Mouse (Mus musculus): ENCODE measurements around the gene Ildr1. TPM values are rescaled to one million over a fixed set of nuclear protein-coding genes. Genes with fewer than 3 reads are reported as not detected.

The Ildr1 gene
- total RNA-seq (2014; rRNA removed) (0.52 and 0.93 TPM in 2 replicates), polyA plus RNA-seq (2015; fragmentation: Nextera tagmentation; extraction: Ambion mirVana) (1.1 and 1.2 TPM in 2 replicates)

GRCm38 (mm10) chr16:36693818-36694413 is at the start of gene Ildr1:
Gene Ildr1, plus strand, starts transcription at chr16:36693978.
- Histone ChIP-seq H3K9ac (replicated peaks; ENCODE audit: low read length, poor library complexity, severe bottlenecking) (peak within 1 kb of the TSS; percentile 63), H3K4me2 (ENCODE audit: low read depth, low read length, poor library complexity, severe bottlenecking) (peak within 1 kb of the TSS; percentile 88), H3K36me3 (ENCODE audit: insufficient read depth, low read length) (no peaks in the 10 kb centered on the region), H3K4me1 (ENCODE audit: insufficient read depth, low read length) (no peaks in the 10 kb centered on the region), H3K9me3 (ENCODE audit: low read length) (no peaks in the 10 kb centered on the region), H3K27me3 (ENCODE audit: insufficient read depth, low read length) (0 out of 2 replicates have a peak, but pooled peaks cover 11% of the 10 kb centered on the region), H3K27ac (ENCODE audit: low read depth, low read length) (no peak within 1 kb of the TSS), H3K4me3 (ENCODE audit: low read depth, low read length) (peak within 1 kb of the TSS; percentile 50)
- no peak for TF ChIP-seq CTCF (IDR thresholded peaks at IDR 0.05)
- WGBS: 1% methylated on average over 40 of the region's 40 CpGs
- ATAC-seq (ENCODE audit: low FRiP score) (peak; percentile 58; the same call in 1 of the 2 replicates), DNase-seq (ENCODE audit: low spot score) (no peak)

- no peak for TF ChIP-seq CTCF (IDR thresholded peaks at IDR 0.05)
These were observed 48.7 kb upstream of the Ildr1 start for GRCm38 (mm10) chr16:36645124-36645523.

GRCm38 (mm10) chr16:36649304-36649703 is 44.5 kb upstream of the Ildr1 start:
- no peak for TF ChIP-seq CTCF (IDR thresholded peaks at IDR 0.05)
- Histone ChIP-seq H3K4me2 (ENCODE audit: low read depth, low read length, poor library complexity, severe bottlenecking) (no peak overlapping the region), H3K36me3 (ENCODE audit: insufficient read depth, low read length) (no peaks in the 10 kb centered on the region), H3K4me3 (ENCODE audit: low read depth, low read length) (no peak overlapping the region), H3K9me3 (ENCODE audit: low read length) (no peaks in the 10 kb centered on the region), H3K4me1 (ENCODE audit: insufficient read depth, low read length) (no peaks in the 10 kb centered on the region), H3K27ac (ENCODE audit: low read depth, low read length) (no peak overlapping the region), H3K27me3 (ENCODE audit: insufficient read depth, low read length) (no peaks in the 10 kb centered on the region), H3K9ac (replicated peaks; ENCODE audit: low read length, poor library complexity, severe bottlenecking) (no peak overlapping the region)
- 31% methylated on average over 3 of the region's 3 CpGs for WGBS
- ATAC-seq (ENCODE audit: low FRiP score) (no peak), DNase-seq (ENCODE audit: low spot score) (no peak)

More at GRCm38 (mm10) chr16:36645124-36645523, 48.7 kb upstream of the Ildr1 start:
- Histone ChIP-seq H3K27me3 (ENCODE audit: insufficient read depth, low read length) (no peaks in the 10 kb centered on the region), H3K4me3 (ENCODE audit: low read depth, low read length) (no peak overlapping the region), H3K4me1 (ENCODE audit: insufficient read depth, low read length) (no peaks in the 10 kb centered on the region), H3K9me3 (ENCODE audit: low read length) (no peaks in the 10 kb centered on the region), H3K9ac (replicated peaks; ENCODE audit: low read length, poor library complexity, severe bottlenecking) (no peak overlapping the region), H3K36me3 (ENCODE audit: insufficient read depth, low read length) (no peaks in the 10 kb centered on the region), H3K27ac (ENCODE audit: low read depth, low read length) (no peak overlapping the region), H3K4me2 (ENCODE audit: low read depth, low read length, poor library complexity, severe bottlenecking) (no peak overlapping the region)
- WGBS: 89% methylated on average over 6 of the region's 6 CpGs
- no peak for DNase-seq (ENCODE audit: low spot score)
- ATAC-seq (ENCODE audit: low FRiP score): no peak

GRCm38 (mm10) chr16:36650511-36650910 is 43.3 kb upstream of the Ildr1 start:
- H3K4me1 ChIP-seq (ENCODE audit: insufficient read depth, low read length): no peaks in the 10 kb centered on the region
- H3K9me3 ChIP-seq (ENCODE audit: low read length): no peaks in the 10 kb centered on the region
- no peak for TF ChIP-seq CTCF (IDR thresholded peaks at IDR 0.05)
- H3K27me3 ChIP-seq (ENCODE audit: insufficient read depth, low read length): no peaks in the 10 kb centered on the region
- H3K4me3 ChIP-seq (ENCODE audit: low read depth, low read length): no peak overlapping the region
- 91% methylated on average over 4 of the region's 4 CpGs for WGBS
- DNase-seq (ENCODE audit: low spot score) (no peak), ATAC-seq (ENCODE audit: low FRiP score) (no peak)
- no peak overlapping the region for H3K4me2 ChIP-seq (ENCODE audit: low read depth, low read length, poor library complexity, severe bottlenecking)
- H3K27ac ChIP-seq (ENCODE audit: low read depth, low read length): no peak overlapping the region
- no peaks in the 10 kb centered on the region for H3K36me3 ChIP-seq (ENCODE audit: insufficient read depth, low read length)
- no peak overlapping the region for H3K9ac ChIP-seq (replicated peaks; ENCODE audit: low read length, poor library complexity, severe bottlenecking)

GRCm38 (mm10) chr16:36651174-36651766 is 42.5 kb upstream of the Ildr1 start:
- no peaks in the 10 kb centered on the region for H3K9me3 ChIP-seq (ENCODE audit: low read length)

GRCm38 (mm10) chr16:36655199-36655598 is 38.6 kb upstream of the Ildr1 start:
- WGBS: 100% methylated on average over 1 of the region's 1 CpGs
- Histone ChIP-seq H3K9me3 (ENCODE audit: low read length) (no peaks in the 10 kb centered on the region), H3K27me3 (ENCODE audit: insufficient read depth, low read length) (no peaks in the 10 kb centered on the region), H3K4me2 (ENCODE audit: low read depth, low read length, poor library complexity, severe bottlenecking) (no peak overlapping the region), H3K9ac (replicated peaks; ENCODE audit: low read length, poor library complexity, severe bottlenecking) (no peak overlapping the region), H3K27ac (ENCODE audit: low read depth, low read length) (no peak overlapping the region), H3K4me1 (ENCODE audit: insufficient read depth, low read length) (no peaks in the 10 kb centered on the region), H3K36me3 (ENCODE audit: insufficient read depth, low read length) (no peaks in the 10 kb centered on the region), H3K4me3 (ENCODE audit: low read depth, low read length) (no peak overlapping the region)
- TF ChIP-seq CTCF (IDR thresholded peaks at IDR 0.05): no peak
- DNase-seq (ENCODE audit: low spot score) (no peak), ATAC-seq (ENCODE audit: low FRiP score) (no peak)

More at GRCm38 (mm10) chr16:36651174-36651766, 42.5 kb upstream of the Ildr1 start:
- no peaks in the 10 kb centered on the region for H3K4me1 ChIP-seq (ENCODE audit: insufficient read depth, low read length)
- DNase-seq (ENCODE audit: low spot score) (no peak), ATAC-seq (ENCODE audit: low FRiP score) (no peak)
- 53% methylated on average over 6 of the region's 6 CpGs for WGBS
- no peak for TF ChIP-seq CTCF (IDR thresholded peaks at IDR 0.05)
- no peak overlapping the region for H3K4me2 ChIP-seq (ENCODE audit: low read depth, low read length, poor library complexity, severe bottlenecking)
- H3K9ac ChIP-seq (replicated peaks; ENCODE audit: low read length, poor library complexity, severe bottlenecking): no peak overlapping the region
- H3K36me3 ChIP-seq (ENCODE audit: insufficient read depth, low read length): no peaks in the 10 kb centered on the region
- H3K4me3 ChIP-seq (ENCODE audit: low read depth, low read length): no peak overlapping the region
- no peak overlapping the region for H3K27ac ChIP-seq (ENCODE audit: low read depth, low read length)
- no peaks in the 10 kb centered on the region for H3K27me3 ChIP-seq (ENCODE audit: insufficient read depth, low read length)
